Mouse (Mus musculus): ENCODE data around the gene Mb21d2. TPM values are rescaled to one million over a fixed set of nuclear protein-coding genes. Genes with fewer than 3 reads are reported as not detected.

Gene Mb21d2
- polyA plus RNA-seq, 1 experiment from 2014 or later: 11.1 TPM

DNA sequence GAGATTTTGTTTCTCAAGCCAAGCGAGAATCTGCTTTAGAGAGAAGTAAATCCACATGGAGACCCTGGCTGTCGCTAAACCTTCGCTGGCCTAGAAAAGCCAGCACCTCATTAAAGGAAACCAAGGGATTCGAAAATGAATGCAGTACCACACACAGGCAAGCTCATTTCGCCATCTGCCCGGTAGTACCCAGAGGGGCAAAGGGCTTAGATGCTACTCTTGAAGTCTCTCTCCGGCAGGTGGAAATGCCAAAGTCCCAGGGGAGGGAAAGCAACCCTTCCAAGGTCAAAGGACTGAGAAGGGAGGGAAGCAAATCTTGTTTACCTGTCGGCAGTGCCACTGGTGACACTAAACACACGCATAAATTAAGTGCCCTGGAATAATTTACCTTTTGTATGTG lies 2.1 kb downstream of the Mb21d2 start:
- Histone ChIP-seq H3K9ac (peak overlapping the region; percentile 92), H3K4me2 (peak overlapping the region; percentile 79), H3K36me3 (no peaks in the 10 kb centered on the region), H3K9me3 (no peaks in the 10 kb centered on the region), H3K27ac (peak overlapping the region; percentile 95; the same call in 1 of the 2 replicates), H3K4me1 (replicated peaks) (peaks cover 51% of the 10 kb centered on the region), H3K4me3 (peak overlapping the region; percentile 96), H3K27me3 (peaks cover 20% of the 10 kb centered on the region; the same call in 1 of the 2 replicates)
- 13% methylated on average over 9 of the region's 9 CpGs for WGBS
- ATAC-seq (ENCODE audit: low FRiP score): no peak

DNA sequence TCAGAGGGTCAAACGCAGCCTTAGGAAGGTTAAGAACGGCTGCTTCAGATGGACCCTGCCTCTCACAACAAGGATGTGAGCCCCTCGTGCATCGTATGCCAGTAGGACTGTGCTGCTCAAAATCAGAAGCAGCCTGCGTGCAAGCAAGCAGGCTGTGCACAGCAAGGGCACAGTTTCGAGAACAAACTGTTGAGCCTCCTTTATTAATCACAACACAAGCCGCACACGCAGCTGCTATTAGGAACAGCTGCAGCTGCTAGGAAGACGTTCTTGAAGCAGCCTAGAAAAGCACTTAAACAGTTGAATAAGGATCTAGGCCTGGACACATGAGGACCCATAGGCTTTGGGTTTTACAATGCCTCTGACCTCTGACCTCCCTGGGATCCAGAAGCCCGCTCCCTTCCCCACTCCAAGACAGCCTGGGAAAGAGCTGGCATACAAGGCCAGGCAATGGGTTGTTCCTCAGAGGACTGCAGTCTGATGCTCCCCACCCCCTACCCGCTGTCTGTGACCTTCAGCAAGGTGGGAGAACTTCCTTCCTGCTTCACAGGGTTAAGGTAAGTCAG lies 10.1 kb downstream of the Mb21d2 start:
- Histone ChIP-seq H3K4me3 (no peak overlapping the region), H3K27ac (no peak overlapping the region), H3K4me2 (no peak overlapping the region), H3K27me3 (0 out of 2 replicates have a peak, but pooled peaks cover under 1% of the 10 kb centered on the region), H3K9me3 (no peaks in the 10 kb centered on the region), H3K9ac (no peak overlapping the region), H3K4me1 (replicated peaks) (peaks cover 10% of the 10 kb centered on the region), H3K36me3 (no peaks in the 10 kb centered on the region)
- 64% methylated on average over 11 of the region's 11 CpGs for WGBS
- ATAC-seq (ENCODE audit: low FRiP score): peak; percentile 37; the same call in 1 of the 2 replicates

GRCm38 (mm10) chr16:28915362-28915761 lies 14.1 kb downstream of the Mb21d2 start:
- Histone ChIP-seq H3K4me2 (no peak overlapping the region), H3K27ac (no peak overlapping the region), H3K36me3 (no peaks in the 10 kb centered on the region), H3K9ac (no peak overlapping the region), H3K27me3 (no peaks in the 10 kb centered on the region), H3K9me3 (no peaks in the 10 kb centered on the region), H3K4me1 (replicated peaks) (peaks cover 10% of the 10 kb centered on the region), H3K4me3 (no peak overlapping the region)
- WGBS: 77% methylated on average over 7 of the region's 7 CpGs
- ATAC-seq (ENCODE audit: low FRiP score): no peak

- H3K4me2 ChIP-seq: no peak overlapping the region
- H3K9ac ChIP-seq: no peak overlapping the region
- H3K27me3 ChIP-seq: no peaks in the 10 kb centered on the region
- H3K27ac ChIP-seq: no peak overlapping the region
- H3K4me1 ChIP-seq (replicated peaks): peaks cover 10% of the 10 kb centered on the region
- no peak overlapping the region for H3K4me3 ChIP-seq
- WGBS: 55% methylated on average over 1 of the region's 1 CpGs
- H3K9me3 ChIP-seq: no peaks in the 10 kb centered on the region
- no peaks in the 10 kb centered on the region for H3K36me3 ChIP-seq
- no peak for ATAC-seq (ENCODE audit: low FRiP score)
Observed at GRCm38 (mm10) chr16:28914709-28915108, 14.8 kb downstream of the Mb21d2 start.

DNA sequence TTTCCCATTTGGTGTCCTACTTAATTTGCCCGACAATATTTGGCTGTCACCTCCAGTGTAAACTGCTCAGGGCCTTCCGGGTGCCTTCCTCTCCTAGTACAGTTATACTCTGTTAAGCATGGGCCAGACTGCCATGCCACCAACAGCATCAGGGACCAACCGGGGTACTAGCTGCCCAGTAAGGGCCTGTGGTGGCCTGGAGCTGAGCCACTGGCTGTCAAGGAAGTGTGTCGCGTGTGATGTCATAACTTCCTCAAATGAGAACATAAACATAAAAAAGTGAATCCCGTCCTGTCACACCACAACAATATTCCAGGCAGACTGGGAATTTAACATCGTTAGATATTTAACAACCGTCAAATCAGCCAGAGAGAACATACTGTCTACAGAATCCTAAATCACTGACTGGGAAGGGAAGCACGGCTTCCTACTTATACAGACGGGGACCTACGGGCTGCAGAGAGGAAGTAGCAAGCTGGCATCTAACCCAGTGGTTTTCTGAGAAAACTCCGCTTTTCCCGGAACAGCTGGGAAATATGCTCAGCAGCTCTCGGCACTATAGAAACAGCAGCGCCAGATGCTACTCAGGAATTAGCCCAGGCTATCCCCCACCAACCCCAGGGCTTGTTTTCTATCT lies 17.9 kb downstream of the Mb21d2 start:
- Histone ChIP-seq H3K36me3 (no peaks in the 10 kb centered on the region), H3K9me3 (no peaks in the 10 kb centered on the region), H3K27me3 (no peaks in the 10 kb centered on the region), H3K9ac (no peak overlapping the region), H3K27ac (no peak overlapping the region), H3K4me1 (replicated peaks) (peaks cover 2% of the 10 kb centered on the region; the same call in 1 of the 2 replicates), H3K4me2 (no peak overlapping the region), H3K4me3 (no peak overlapping the region)
- WGBS: 87% methylated on average over 15 of the region's 15 CpGs
- ATAC-seq (ENCODE audit: low FRiP score): no peak

- no peak overlapping the region for H3K27ac ChIP-seq
- H3K36me3 ChIP-seq: 0 out of 2 replicates have a peak, but pooled peaks cover 3% of the 10 kb centered on the region
- H3K9ac ChIP-seq: no peak overlapping the region
- 0 out of 2 replicates have a peak, but pooled peaks cover 2% of the 10 kb centered on the region for H3K27me3 ChIP-seq
- H3K9me3 ChIP-seq: no peaks in the 10 kb centered on the region
- ATAC-seq (ENCODE audit: low FRiP score): no peak
- H3K4me3 ChIP-seq: no peak overlapping the region
- peaks cover 23% of the 10 kb centered on the region for H3K4me1 ChIP-seq (replicated peaks)
- WGBS: 81% methylated on average over 7 of the region's 7 CpGs
- no peak overlapping the region for H3K4me2 ChIP-seq
Observed at GRCm38 (mm10) chr16:28906370-28907275, 22.9 kb downstream of the Mb21d2 start.

GRCm38 (mm10) chr16:28905567-28906289 lies 23.7 kb downstream of the Mb21d2 start:
- ATAC-seq (ENCODE audit: low FRiP score): no peak
- Histone ChIP-seq H3K4me2 (no peak overlapping the region), H3K9ac (no peak overlapping the region), H3K9me3 (no peaks in the 10 kb centered on the region), H3K4me1 (replicated peaks) (peaks cover 26% of the 10 kb centered on the region), H3K4me3 (no peak overlapping the region), H3K36me3 (0 out of 2 replicates have a peak, but pooled peaks cover 3% of the 10 kb centered on the region), H3K27me3 (0 out of 2 replicates have a peak, but pooled peaks cover 2% of the 10 kb centered on the region), H3K27ac (no peak overlapping the region)
- WGBS: 89% methylated on average over 11 of the region's 11 CpGs

DNA sequence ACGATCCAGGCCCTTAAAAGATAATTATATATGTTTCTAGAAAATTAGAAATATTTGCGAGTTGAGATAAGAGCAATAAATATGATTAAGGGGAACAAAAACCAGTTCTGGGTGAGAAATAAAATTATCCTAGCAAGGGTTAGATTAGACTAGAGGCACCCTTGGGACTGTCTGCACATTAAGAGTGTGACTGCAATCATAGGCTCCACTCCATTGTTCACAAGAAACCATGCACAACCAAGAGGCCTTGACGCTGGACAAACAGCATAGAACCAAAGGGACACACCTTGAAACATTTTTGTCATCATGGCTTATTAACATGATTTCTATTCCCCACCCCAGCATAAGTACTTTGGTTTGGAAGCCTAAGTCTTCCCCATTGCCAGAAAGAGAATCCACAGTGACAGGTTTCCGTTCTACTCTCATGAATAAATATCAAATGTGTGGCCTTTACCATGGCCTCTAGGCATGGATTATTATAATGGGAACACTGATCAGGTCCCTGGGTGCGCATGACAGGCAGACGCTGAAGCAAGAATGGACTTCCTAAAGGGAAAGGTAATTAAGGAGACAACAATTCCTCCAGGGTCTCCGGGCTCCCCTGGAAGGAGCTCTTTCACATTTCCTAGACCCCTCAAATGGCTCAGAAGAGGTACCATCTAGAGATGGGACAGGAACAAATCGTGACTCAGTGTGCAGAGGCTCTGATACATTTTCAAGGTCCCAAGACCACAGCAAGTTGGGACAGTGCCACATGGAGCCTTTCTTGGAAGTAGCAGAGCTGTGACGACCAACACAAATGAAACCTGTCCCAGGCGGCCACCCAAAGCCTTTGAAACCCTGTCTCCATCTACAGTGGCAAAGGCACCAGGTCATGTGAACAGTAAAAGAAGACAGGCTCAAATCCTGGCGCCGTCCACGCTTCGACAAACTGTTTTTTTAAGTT lies 26.6 kb downstream of the Mb21d2 start:
- Histone ChIP-seq H3K9me3 (no peaks in the 10 kb centered on the region), H3K4me1 (replicated peaks) (peaks cover 46% of the 10 kb centered on the region), H3K27me3 (0 out of 2 replicates have a peak, but pooled peaks cover 15% of the 10 kb centered on the region), H3K27ac (peak overlapping the region; percentile 37; the same call in 1 of the 2 replicates), H3K36me3 (0 out of 2 replicates have a peak, but pooled peaks cover 3% of the 10 kb centered on the region), H3K9ac (no peak overlapping the region), H3K4me3 (no peak overlapping the region), H3K4me2 (no peak overlapping the region)
- 69% methylated on average over 14 of the region's 14 CpGs for WGBS
- no peak; the same call in 1 of the 2 replicates for ATAC-seq (ENCODE audit: low FRiP score)

- H3K4me3 ChIP-seq: no peak overlapping the region
- 0 out of 2 replicates have a peak, but pooled peaks cover 3% of the 10 kb centered on the region for H3K36me3 ChIP-seq
- H3K9me3 ChIP-seq: no peaks in the 10 kb centered on the region
- H3K27me3 ChIP-seq: 0 out of 2 replicates have a peak, but pooled peaks cover 13% of the 10 kb centered on the region
- 62% methylated on average over 4 of the region's 4 CpGs for WGBS
- H3K9ac ChIP-seq: no peak overlapping the region
- H3K27ac ChIP-seq: no peak overlapping the region
- peaks cover 55% of the 10 kb centered on the region for H3K4me1 ChIP-seq (replicated peaks)
- ATAC-seq (ENCODE audit: low FRiP score): no peak
- H3K4me2 ChIP-seq: no peak overlapping the region
Observed at GRCm38 (mm10) chr16:28899161-28899540, 30.3 kb downstream of the Mb21d2 start.

DNA sequence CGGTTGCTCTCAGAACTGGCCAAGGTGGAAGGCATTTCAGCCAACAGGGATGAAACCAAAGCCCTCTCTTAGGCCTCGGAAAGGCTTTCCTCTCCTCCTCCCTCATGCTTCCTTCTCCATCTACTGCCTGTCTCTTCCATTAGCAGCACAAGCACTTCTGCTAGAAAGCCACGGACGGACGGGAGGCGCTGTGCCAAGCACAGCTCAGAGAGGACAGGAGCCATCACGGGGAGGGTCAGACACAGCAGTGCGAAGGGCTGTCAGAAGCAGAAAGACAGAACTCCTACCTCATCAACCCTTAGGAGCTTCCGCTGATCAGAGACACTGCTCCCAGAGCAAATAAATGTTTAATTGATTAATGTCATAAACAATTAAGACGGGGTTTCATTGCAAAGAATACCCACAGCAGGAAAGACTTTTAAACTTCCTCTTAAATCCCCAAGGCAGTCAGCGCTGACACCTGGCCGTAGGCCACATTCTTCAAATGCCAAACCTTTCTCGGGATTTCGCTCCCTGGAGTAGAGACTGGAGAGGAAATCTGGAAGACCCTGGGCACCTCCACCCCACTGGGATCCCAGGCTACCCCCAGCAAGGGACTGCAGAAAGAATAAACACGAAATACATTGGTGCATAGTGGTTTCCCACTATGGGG lies 30.8 kb downstream of the Mb21d2 start:
- Histone ChIP-seq H3K4me2 (no peak overlapping the region), H3K27ac (no peak overlapping the region), H3K36me3 (0 out of 2 replicates have a peak, but pooled peaks cover 3% of the 10 kb centered on the region), H3K27me3 (0 out of 2 replicates have a peak, but pooled peaks cover 13% of the 10 kb centered on the region), H3K4me1 (replicated peaks) (peaks cover 57% of the 10 kb centered on the region), H3K4me3 (no peak overlapping the region), H3K9ac (no peak overlapping the region), H3K9me3 (no peaks in the 10 kb centered on the region)
- 45% methylated on average over 15 of the region's 15 CpGs for WGBS
- ATAC-seq (ENCODE audit: low FRiP score): no peak

Data from hindbrain, embryonic 13.5 days (tissue).